Mouse (Mus musculus) thymus, adult 2 months (tissue): ENCODE measurements around the gene Hoxb3. TPM values are rescaled to one million over a fixed set of nuclear protein-coding genes. Genes with fewer than 3 reads are reported as not detected.

ENCODE experiments used
- DNase-seq: peaks from one replicate; pipeline ENCODE4 v3.0.0; 2021
- H3K27ac ChIP-seq: fragments of 200-500 bp; 2 replicates; pipeline ENCODE4 v1.5.1; 2012; ENCODE audit warnings: low read length, control low read depth; ENCODE audit not compliant: control insufficient read depth, insufficient read depth
- H3K27me3 ChIP-seq: fragments of 200-500 bp; 2 replicates; pipeline ENCODE4 v1.6.1; 2012; ENCODE audit warnings: mild to moderate bottlenecking, low read length, moderate library complexity, mixed read lengths; ENCODE audit not compliant: control insufficient read depth, insufficient read depth
- H3K36me3 ChIP-seq: fragments of 200-500 bp; 2 replicates; pipeline ENCODE4 v1.6.1; 2012; ENCODE audit warnings: mild to moderate bottlenecking, low read length, moderate library complexity; ENCODE audit not compliant: control insufficient read depth, insufficient read depth
- H3K4me1 ChIP-seq: fragments of 200-500 bp; replicated peaks from 2 replicates; pipeline ENCODE4 v1.6.1; 2012; ENCODE audit warnings: low read length; ENCODE audit not compliant: control insufficient read depth, insufficient read depth
- H3K4me3 ChIP-seq: fragments of 200-500 bp; 2 replicates; pipeline ENCODE4 v1.5.1; 2012; ENCODE audit warnings: mild to moderate bottlenecking, low read length, control low read depth, moderate library complexity; ENCODE audit not compliant: control insufficient read depth, insufficient read depth
- CTCF ChIP-seq: fragments of 200-500 bp; IDR thresholded peaks from 2 replicates; pipeline ENCODE4 v1.5.1; 2012; ENCODE audit warnings: mild to moderate bottlenecking, control low read depth, low read length, moderate library complexity, borderline replicate concordance; ENCODE audit not compliant: control insufficient read depth, poor library complexity, insufficient read depth; ENCODE audit errors: extremely low read depth
- POLR2A ChIP-seq: fragments of 200-500 bp; IDR thresholded peaks from 2 replicates; pipeline ENCODE4 v1.6.1; 2012; ENCODE audit warnings: mild to moderate bottlenecking, low read length, control low read depth, moderate library complexity; ENCODE audit not compliant: control insufficient read depth, poor library complexity, insufficient read depth; ENCODE audit errors: extremely low read depth
- WGBS: fragments of 180-500 bp; shearing (Covaris S2); methylation state at CpG from one replicate; pipeline ENCODE4 v1.1.7; 2018; 5-methylcytosine and 5-hydroxymethylcytosine counted together
- polyA plus RNA-seq: library from polyadenylated mRNA; depleted of rRNA; stranded (reverse); fragments of >200 nt; gene quantifications from 2 replicates; pipeline ENCODE4 v1.2.3, GENCODE M21; 2012; rRNA removed

Gene Hoxb3
- polyA plus RNA-seq, 1 experiment, result 1.1 TPM

DNA sequence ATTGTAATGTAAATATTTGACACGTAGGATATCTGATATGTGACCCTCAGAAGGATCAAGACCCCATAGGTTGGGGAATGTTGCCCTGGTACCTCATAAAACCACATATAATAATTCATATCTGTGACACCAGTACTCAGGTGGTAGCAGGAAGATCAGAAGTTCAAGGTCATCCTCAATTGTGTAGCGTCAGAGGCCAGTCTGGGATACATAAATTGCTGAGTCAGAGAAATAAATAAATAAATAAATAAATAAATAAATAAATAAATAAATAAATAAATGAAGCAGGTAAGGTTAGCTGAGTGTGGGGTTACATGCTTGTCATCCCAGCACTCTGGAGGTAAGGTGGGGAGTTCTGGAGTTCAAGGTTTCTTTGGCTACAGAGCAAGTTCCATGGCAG lies 64.5 kb downstream of the Hoxb3 start:
- WGBS, result 94% methylated on average over 2 of the region's 2 CpGs
- Histone ChIP-seq H3K4me3 (no peak overlapping the region), H3K27me3 (no peaks in the 10 kb centered on the region), H3K27ac (no peak overlapping the region), H3K4me1 (no peaks in the 10 kb centered on the region), H3K36me3 (no peaks in the 10 kb centered on the region)
- no peak for TF ChIP-seq CTCF
- no peak for TF ChIP-seq POLR2A
- DNase-seq, result no peak

DNA sequence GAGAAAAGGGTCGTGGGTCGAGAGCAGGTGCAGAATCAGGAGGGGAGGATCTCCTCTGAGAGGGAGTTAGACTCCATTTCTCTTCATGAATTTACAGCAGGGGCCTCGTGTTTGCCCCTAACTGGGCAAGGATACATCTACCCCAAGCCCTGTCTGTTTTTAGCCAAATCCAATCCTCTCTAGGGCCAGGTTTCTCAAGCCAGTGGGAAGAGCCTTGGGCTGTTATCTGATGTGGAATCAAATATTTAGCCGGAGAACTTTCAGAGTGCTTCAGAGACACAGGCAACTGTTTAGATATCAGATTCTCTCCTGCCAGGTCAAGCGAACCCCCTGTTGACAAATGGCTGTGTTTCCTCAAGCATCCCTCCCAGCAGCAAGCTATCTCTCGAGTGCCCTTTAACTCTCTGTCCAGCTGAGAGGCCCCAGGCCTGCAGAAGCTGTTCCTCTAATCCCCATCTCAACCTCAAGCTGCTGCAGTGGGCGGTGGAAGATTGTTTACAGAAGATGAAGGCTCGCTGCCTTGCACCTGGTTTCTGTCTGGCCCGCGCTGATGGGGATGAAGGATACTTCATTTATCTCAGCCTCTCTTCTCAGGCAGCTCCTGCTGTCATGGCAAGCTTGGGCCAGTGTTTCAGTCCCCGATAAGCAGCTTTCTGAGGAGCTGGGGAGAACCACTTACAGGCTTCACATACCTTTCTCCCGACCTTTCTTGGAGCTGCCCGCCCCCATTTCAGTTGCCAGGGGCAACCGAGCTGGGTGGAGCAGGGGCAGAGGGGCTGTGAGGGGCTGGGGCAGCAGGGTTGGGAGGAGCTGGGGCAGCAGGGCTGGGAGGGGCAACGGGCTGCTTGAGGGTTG lies 73.9 kb downstream of the Hoxb3 start:
- Histone ChIP-seq H3K27ac (no peak overlapping the region), H3K27me3 (no peaks in the 10 kb centered on the region), H3K4me3 (no peak overlapping the region), H3K4me1 (no peaks in the 10 kb centered on the region), H3K36me3 (no peaks in the 10 kb centered on the region)
- no peak for DNase-seq
- WGBS, result 78% methylated on average over 15 of the region's 15 CpGs
- TF ChIP-seq POLR2A (no peak), CTCF (no peak)

Other genes starting within 250 kb of the Hoxb3 start
- 330 and 650 TPM in 2 replicates for gene Atp5g1, start 247.7 kb upstream of the Hoxb3 start, polyA plus RNA-seq
- gene Calcoco2, start 211.4 kb upstream of the Hoxb3 start, polyA plus RNA-seq, result not detected in 2 replicates
- gene Ttll6, start 189.5 kb upstream of the Hoxb3 start, polyA plus RNA-seq, result 0.17 and 0.28 TPM in 2 replicates
- 0.40 and 0.59 TPM in 2 replicates for gene Hoxb13, start 129.0 kb upstream of the Hoxb3 start, polyA plus RNA-seq
- 0.09 and 0.22 TPM in 2 replicates for gene Hoxb9, start 51.9 kb upstream of the Hoxb3 start, polyA plus RNA-seq
- 0.09 and 0.20 TPM in 2 replicates for gene Hoxb8, start 41.4 kb upstream of the Hoxb3 start, polyA plus RNA-seq
- 0.09 TPM in 1 of 2 replicates, not detected in the other for gene Hoxb7, start 36.7 kb upstream of the Hoxb3 start, polyA plus RNA-seq
- gene Hoxb6, start 30.9 kb upstream of the Hoxb3 start, polyA plus RNA-seq, result 0.18 and 0.50 TPM in 2 replicates
- gene Hoxb5, start 20.0 kb upstream of the Hoxb3 start, polyA plus RNA-seq, result 0.18 and 0.22 TPM in 2 replicates
- gene Hoxb4, start 5.1 kb upstream of the Hoxb3 start, polyA plus RNA-seq, result 1.3 and 1.5 TPM in 2 replicates
- 1.5 and 2.2 TPM in 2 replicates for gene Hoxb2, start 27.2 kb downstream of the Hoxb3 start, polyA plus RNA-seq
- gene Hoxb1, start 42.4 kb downstream of the Hoxb3 start, polyA plus RNA-seq, result not detected in 2 replicates
- 183 and 205 TPM in 2 replicates for gene Skap1, start 141.3 kb downstream of the Hoxb3 start, polyA plus RNA-seq